Mouse (Mus musculus) C2C12 (cell line): ENCODE results near the gene Sod3.

ENCODE experiments used
- CTCF ChIP-seq: IDR thresholded peaks from one replicate; pipeline ENCODE4 v1.5.1; 2011; ENCODE audit not compliant: control insufficient read depth, insufficient read depth, insufficient read length
- FOSL1 ChIP-seq: IDR thresholded peaks from one replicate; pipeline ENCODE4 v1.8.0; 2011; ENCODE audit warnings: mild to moderate bottlenecking, low read length; ENCODE audit not compliant: poor library complexity, insufficient read depth, severe bottlenecking
- MAX ChIP-seq: IDR thresholded peaks from one replicate; pipeline ENCODE4 v1.6.1; 2011; ENCODE audit warnings: mild to moderate bottlenecking, control low read depth

- TF ChIP-seq MAX: no peak
- no peak for TF ChIP-seq CTCF
- no peak for TF ChIP-seq FOSL1
Measured at GRCm38 (mm10) chr5:52365930-52366329, 2.3 kb downstream of the Sod3 start.
